Mouse (Mus musculus) heart, embryonic 15.5 days (tissue): ENCODE results near the gene Dgki. TPM values are rescaled to one million over a fixed set of nuclear protein-coding genes. Genes with fewer than 3 reads are reported as not detected.

Source experiments
- ATAC-seq: fragments of 200-750 bp; cut with Nextera tagmentation; replicated peaks from 2 replicates; pipeline ENCODE4 v1.8.0; 2017; ENCODE audit warnings: low read depth, moderate TSS enrichment; ENCODE audit not compliant: insufficient number of reproducible peaks, insufficient read depth, low FRiP score
- H3K27ac ChIP-seq: fragments of 300-500 bp; sonication (generic); 2 replicates; pipeline ENCODE4 v1.5.1; 2015; ENCODE audit warnings: mild to moderate bottlenecking, inconsistent platforms
- H3K27me3 ChIP-seq: fragments of 300-500 bp; sonication (generic); 2 replicates; pipeline ENCODE4 v1.6.1; 2015; ENCODE audit warnings: inconsistent platforms
- H3K36me3 ChIP-seq: fragments of 300-500 bp; sonication (generic); 2 replicates; pipeline ENCODE4 v1.6.1; 2015; ENCODE audit warnings: mild to moderate bottlenecking, inconsistent platforms
- H3K4me1 ChIP-seq: fragments of 300-500 bp; sonication (generic); replicated peaks from 2 replicates; pipeline ENCODE4 v1.6.1; 2015; ENCODE audit warnings: inconsistent platforms
- H3K4me2 ChIP-seq: fragments of 300-500 bp; sonication (generic); 2 replicates; pipeline ENCODE4 v1.6.1; 2015; ENCODE audit warnings: inconsistent platforms, mild to moderate bottlenecking, moderate library complexity
- H3K4me3 ChIP-seq: fragments of 300-500 bp; sonication (generic); 2 replicates; pipeline ENCODE4 v1.5.1; 2015; ENCODE audit warnings: mild to moderate bottlenecking, inconsistent platforms
- H3K9ac ChIP-seq: fragments of 300-500 bp; sonication (generic); 2 replicates; pipeline ENCODE4 v1.6.1; 2015; ENCODE audit warnings: mild to moderate bottlenecking, inconsistent platforms
- H3K9me3 ChIP-seq: fragments of 300-500 bp; sonication (generic); replicated peaks from 2 replicates; pipeline ENCODE4 v1.6.1; 2016; ENCODE audit warnings: inconsistent platforms
- WGBS: fragments of 180-500 bp; shearing (Covaris S2); methylation state at CpG from one replicate; pipeline ENCODE4 v1.1.7; 2015; ENCODE audit warnings: mixed read lengths; 5-methylcytosine and 5-hydroxymethylcytosine counted together
- polyA plus RNA-seq: library from polyadenylated mRNA; unstranded; fragments of >200 nt; fragmentation: Nextera tagmentation; extraction: Ambion mirVana; gene quantifications from 2 replicates; pipeline ENCODE4 v1.2.1, GENCODE M21; 2015

Dgki gene
- polyA plus RNA-seq, 1 experiment from 2014 or later = 0.48 TPM

DNA sequence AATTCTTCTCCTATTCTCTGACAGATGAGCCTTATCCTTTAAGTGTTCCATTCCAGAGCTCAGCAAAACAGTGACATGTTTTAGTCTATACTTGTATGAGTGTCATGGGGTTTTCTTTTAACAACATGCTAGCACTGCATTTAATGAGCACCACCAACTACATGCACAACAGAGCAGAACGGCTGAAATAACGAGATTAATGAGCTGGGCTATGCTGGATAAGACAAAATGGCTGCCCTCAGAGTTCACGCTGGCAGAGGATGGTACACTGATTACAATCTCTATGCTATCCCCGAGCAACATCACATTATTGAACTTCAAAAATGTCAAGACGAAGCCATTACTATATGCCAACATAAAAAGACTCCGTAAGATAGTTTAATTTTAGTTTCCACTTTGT lies 264.3 kb downstream of the Dgki start:
- ATAC-seq = no peak
- no peak overlapping the region for H3K4me3 ChIP-seq
- H3K36me3 ChIP-seq = no peaks in the 10 kb centered on the region
- no peak overlapping the region for H3K27ac ChIP-seq
- no peaks in the 10 kb centered on the region for H3K9me3 ChIP-seq
- H3K27me3 ChIP-seq = no peaks in the 10 kb centered on the region
- 89% methylated on average over 6 of the region's 6 CpGs for WGBS
- H3K4me1 ChIP-seq = peaks cover 27% of the 10 kb centered on the region
- H3K4me2 ChIP-seq = no peak overlapping the region
- H3K9ac ChIP-seq = no peak overlapping the region

DNA sequence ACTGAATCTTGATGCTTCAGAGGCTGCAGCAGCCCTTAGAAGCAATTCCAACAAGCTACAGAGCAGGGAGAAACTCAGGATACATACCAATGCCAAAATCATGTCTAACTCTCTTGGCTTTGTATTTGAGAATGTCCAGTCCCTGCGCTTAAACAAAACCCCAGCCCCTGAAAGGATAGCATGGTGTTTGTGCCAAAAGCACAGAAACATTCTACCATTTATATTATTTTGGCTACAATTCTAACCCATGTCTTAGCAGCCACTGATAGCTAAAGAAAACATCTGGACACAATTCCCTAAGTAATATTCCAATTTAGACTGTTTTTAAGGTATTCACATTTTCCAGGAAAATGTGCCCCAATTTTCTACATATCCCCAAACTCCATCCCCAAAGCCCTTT lies 269.0 kb downstream of the Dgki start:
- Histone ChIP-seq H3K36me3 (no peaks in the 10 kb centered on the region), H3K4me1 (peaks cover 2% of the 10 kb centered on the region; the same call in 1 of the 2 replicates), H3K27ac (peak overlapping the region; percentile 63), H3K4me3 (no peak overlapping the region), H3K27me3 (no peaks in the 10 kb centered on the region), H3K9me3 (no peaks in the 10 kb centered on the region), H3K9ac (no peak overlapping the region), H3K4me2 (no peak overlapping the region)
- no peak; the same call in 1 of the 2 replicates for ATAC-seq
- WGBS = 60% methylated on average over 1 of the region's 1 CpGs

DNA sequence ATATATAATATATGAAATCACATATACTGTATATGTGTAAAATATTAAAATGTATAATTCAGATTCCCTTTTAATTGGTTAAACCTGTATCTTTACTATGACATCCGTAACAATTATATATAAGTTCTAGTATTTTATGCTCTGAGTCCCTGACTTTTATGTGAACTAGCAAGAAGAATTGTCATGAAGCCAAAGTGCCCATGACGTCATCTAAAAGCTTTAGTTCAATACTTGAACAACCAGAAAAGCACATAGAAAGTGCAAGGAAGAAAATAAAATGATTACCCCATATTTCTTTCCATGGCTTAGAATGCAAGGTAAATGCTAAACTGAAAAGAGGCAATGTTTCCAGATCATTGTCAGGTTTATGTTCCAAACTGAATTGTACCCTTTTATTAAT lies 269.6 kb downstream of the Dgki start:
- Histone ChIP-seq H3K9ac (no peak overlapping the region), H3K4me3 (no peak overlapping the region), H3K4me2 (no peak overlapping the region), H3K27ac (peak overlapping the region; percentile 63), H3K4me1 (peaks cover 2% of the 10 kb centered on the region; the same call in 1 of the 2 replicates), H3K9me3 (no peaks in the 10 kb centered on the region), H3K36me3 (no peaks in the 10 kb centered on the region), H3K27me3 (no peaks in the 10 kb centered on the region)
- no peak for ATAC-seq
- 68% methylated on average over 2 of the region's 2 CpGs for WGBS

DNA sequence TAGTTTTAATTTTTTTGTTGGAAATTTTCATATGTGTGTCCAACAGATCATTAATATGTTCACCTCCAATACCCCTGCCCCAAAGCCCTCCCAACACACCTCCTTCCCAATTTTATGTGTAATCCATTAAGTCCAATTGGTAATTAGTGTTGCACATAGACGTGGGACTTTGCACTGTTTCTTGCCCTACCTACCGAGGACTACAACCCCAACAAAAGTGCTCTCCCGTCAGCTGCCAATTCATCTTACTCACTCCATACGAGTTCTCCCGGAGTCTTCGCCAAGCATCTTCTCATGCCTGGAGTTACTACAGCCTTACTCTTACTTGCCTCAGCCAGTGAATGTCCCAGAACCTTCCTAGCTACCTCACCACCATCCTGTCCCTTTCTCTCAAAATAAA lies 271.1 kb downstream of the Dgki start:
- Histone ChIP-seq H3K4me3 (no peak overlapping the region), H3K36me3 (no peaks in the 10 kb centered on the region), H3K27ac (no peak overlapping the region), H3K4me2 (no peak overlapping the region), H3K27me3 (no peaks in the 10 kb centered on the region), H3K4me1 (peaks cover 2% of the 10 kb centered on the region; the same call in 1 of the 2 replicates), H3K9ac (no peak overlapping the region), H3K9me3 (no peaks in the 10 kb centered on the region)
- ATAC-seq = no peak
- WGBS = 86% methylated on average over 6 of the region's 6 CpGs

DNA sequence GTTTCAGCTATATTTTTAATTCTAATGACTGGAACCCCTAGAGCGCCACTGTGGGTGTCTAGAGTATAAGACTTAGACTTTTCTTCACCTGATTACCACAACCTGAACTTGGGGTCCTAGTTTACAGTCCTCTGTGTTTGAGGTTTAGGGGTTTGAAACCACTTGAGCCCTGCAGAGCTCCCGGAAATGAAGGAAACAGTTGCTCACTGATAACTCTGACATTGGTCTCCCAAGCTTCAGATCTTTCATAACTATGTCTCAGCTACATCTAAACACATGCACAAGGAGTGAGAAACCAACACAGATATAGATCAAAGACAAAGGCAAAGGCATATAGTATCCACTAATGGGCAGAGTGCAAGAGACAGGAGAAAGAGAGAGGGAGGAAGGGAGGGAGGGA lies 271.7 kb downstream of the Dgki start:
- WGBS = 86% methylated on average over 2 of the region's 2 CpGs

DNA sequence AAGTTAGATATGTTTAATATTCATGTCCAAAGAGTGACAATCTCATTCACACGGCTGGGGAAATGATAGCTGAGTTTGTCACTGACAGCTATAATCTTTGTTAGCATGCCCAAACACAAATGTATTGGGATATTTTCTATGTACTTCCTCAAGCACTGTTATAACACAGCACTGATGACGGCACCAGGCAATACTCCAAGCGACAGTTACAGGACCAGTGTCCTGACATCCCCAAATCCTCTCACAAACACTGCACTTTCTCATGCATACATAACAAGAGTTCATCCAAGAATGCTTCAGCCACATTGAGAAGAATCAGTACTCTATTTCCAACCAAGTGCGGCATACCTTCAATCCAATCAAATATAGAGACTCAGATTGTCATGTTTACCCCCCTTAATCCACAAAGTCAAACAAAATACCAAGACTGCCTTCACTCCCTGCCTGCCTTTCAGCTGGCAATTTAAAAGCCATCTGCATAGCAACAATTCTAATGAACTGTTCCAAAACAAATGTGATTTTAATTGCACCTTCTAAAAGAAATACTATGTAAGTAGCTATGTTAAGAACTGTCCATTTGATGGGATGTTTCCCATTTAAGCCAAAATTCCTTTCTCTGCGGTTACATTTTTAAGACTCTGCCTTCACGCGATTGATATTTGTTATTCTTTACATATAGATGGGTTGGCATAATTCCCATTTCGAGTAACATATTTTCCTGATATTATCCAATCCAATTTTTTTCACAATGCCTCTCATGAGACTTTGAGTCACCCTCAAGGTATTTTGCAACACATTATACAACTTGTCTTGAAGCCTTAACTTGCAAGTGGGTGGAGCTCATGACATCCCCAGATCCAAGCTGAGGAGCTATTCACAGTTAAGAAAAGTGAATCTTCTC lies 273.4 kb downstream of the Dgki start:
- Histone ChIP-seq H3K9ac (no peak overlapping the region), H3K4me2 (no peak overlapping the region), H3K4me1 (no peaks in the 10 kb centered on the region), H3K36me3 (no peaks in the 10 kb centered on the region), H3K9me3 (no peaks in the 10 kb centered on the region), H3K27ac (peak overlapping the region; percentile 54), H3K4me3 (no peak overlapping the region), H3K27me3 (no peaks in the 10 kb centered on the region)
- WGBS = 66% methylated on average over 8 of the region's 8 CpGs
- no peak for ATAC-seq

More for the DNA sequence above, 271.7 kb downstream of the Dgki start:
- Histone ChIP-seq H3K9ac (no peak overlapping the region), H3K4me1 (peaks cover 2% of the 10 kb centered on the region; the same call in 1 of the 2 replicates), H3K4me3 (no peak overlapping the region), H3K27me3 (no peaks in the 10 kb centered on the region), H3K27ac (no peak overlapping the region), H3K4me2 (no peak overlapping the region), H3K9me3 (no peaks in the 10 kb centered on the region), H3K36me3 (no peaks in the 10 kb centered on the region)
- ATAC-seq = no peak

DNA sequence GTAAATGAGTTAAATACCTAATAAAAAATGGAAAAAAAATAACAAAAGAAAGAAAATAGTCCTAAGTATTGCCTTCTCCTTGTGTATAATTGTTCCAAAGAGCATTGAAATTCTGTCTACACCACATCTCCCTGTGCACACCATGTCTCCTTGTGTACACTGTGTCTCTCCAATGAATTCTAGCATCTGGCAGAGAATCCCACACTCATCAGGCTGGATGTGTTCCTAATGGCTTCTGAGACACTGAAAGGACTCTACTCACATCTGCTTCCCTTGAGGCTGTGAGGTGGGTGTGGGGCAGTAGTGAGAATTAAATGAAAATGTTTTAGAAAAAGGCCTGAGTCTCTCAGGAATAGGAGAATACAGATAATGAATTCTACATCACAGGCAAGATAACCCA lies 283.9 kb downstream of the Dgki start:
- Histone ChIP-seq H3K4me3 (no peak overlapping the region), H3K27ac (0 out of 2 replicates have a peak overlapping the region, but pooled peaks have one; percentile 37), H3K4me1 (peaks cover 5% of the 10 kb centered on the region; the same call in 1 of the 2 replicates), H3K9me3 (no peaks in the 10 kb centered on the region), H3K36me3 (no peaks in the 10 kb centered on the region), H3K9ac (no peak overlapping the region), H3K4me2 (no peak overlapping the region), H3K27me3 (no peaks in the 10 kb centered on the region)
- no peak for ATAC-seq

DNA sequence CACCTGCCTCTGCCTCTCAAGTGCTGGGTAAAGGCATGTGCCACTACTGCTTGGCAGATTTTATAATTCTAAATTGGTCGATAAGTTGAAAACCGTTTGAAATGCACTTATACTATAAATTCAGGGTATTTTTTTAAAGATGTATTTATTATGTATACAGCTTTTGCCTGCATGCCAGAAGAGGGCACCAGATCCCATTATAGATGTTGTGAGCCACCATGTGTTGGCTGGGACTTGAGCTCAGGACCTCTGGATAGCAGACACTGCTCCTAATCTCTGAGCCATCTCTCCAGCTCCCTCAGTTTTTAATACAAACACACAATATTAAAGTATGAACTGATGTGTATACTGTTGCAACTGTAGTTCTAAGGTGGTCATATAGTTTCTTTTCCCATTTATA lies 288.4 kb downstream of the Dgki start:
- H3K9ac ChIP-seq = no peak overlapping the region
- peaks cover 5% of the 10 kb centered on the region; the same call in 1 of the 2 replicates for H3K4me1 ChIP-seq
- 74% methylated on average over 2 of the region's 2 CpGs for WGBS
- no peaks in the 10 kb centered on the region for H3K9me3 ChIP-seq
- ATAC-seq = no peak
- H3K4me2 ChIP-seq = no peak overlapping the region
- H3K4me3 ChIP-seq = no peak overlapping the region
- no peaks in the 10 kb centered on the region for H3K36me3 ChIP-seq
- no peaks in the 10 kb centered on the region for H3K27me3 ChIP-seq
- H3K27ac ChIP-seq = no peak overlapping the region

DNA sequence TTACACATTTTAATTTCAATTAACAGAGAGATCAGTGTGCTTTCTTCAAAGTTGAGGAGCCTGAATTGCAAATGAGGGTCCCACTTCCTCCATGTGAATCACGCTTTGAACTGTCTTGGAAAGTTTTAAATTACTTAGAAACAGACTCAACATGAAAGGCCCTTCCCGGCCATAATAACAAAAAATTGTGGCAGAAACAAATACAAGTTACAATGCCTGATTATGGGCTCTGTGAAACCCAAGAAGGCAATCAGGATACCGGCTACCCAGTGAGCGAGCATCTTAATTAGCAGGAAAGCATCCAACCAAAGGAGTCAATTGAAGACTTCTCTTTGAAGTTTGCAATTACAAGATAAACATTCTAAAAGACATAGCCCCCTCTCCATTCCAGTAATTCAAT lies 292.4 kb downstream of the Dgki start:
- H3K9ac ChIP-seq = no peak overlapping the region
- no peak overlapping the region for H3K4me3 ChIP-seq
- H3K4me2 ChIP-seq = no peak overlapping the region
- WGBS = 66% methylated on average over 4 of the region's 4 CpGs
- no peak overlapping the region for H3K27ac ChIP-seq
- H3K36me3 ChIP-seq = no peaks in the 10 kb centered on the region
- no peak for ATAC-seq
- no peaks in the 10 kb centered on the region for H3K9me3 ChIP-seq
- no peaks in the 10 kb centered on the region for H3K27me3 ChIP-seq
- peaks cover 1% of the 10 kb centered on the region; the same call in 1 of the 2 replicates for H3K4me1 ChIP-seq

DNA sequence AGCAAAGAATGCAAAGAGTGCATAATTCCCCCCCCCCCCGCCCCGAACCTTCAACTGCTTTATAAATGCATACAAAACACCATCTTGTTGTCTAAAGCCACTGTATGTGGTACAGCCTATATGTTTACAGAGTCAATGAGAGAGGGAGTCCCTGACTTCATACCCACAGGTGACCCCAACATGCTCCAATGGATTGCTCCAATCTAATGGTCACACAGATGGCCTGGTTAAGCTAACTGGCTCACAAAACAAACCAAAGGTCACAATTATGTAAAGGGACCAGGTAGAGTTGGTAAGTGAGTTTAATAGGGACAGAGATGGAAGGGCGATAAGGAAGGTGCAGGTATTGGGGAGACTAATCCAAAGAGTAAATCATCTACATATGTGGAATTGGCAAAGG lies 295.1 kb downstream of the Dgki start:
- Histone ChIP-seq H3K9ac (no peak overlapping the region), H3K9me3 (no peaks in the 10 kb centered on the region), H3K4me3 (no peak overlapping the region), H3K4me1 (no peaks in the 10 kb centered on the region), H3K27me3 (no peaks in the 10 kb centered on the region), H3K4me2 (no peak overlapping the region), H3K36me3 (no peaks in the 10 kb centered on the region), H3K27ac (no peak overlapping the region)
- 87% methylated on average over 3 of the region's 3 CpGs for WGBS
- ATAC-seq = no peak

DNA sequence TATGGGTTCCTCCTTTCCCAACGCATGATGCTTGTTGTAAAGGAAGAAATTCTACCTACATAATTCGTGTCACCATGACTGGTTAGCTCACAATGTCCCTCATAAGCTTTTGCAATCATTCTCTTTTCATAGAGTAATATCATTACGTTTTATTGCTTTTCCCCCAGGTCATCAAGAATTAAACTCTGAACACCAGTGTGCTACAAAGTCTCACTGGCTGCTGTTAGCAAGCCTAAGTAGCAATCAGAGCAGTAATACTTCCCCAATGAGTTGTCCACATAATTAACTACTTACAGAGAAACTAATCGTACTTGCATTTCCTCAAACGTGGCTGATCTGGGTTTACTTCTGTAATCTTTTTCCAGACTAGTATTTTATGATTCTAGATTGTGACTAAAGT lies 296.7 kb downstream of the Dgki start:
- ATAC-seq = no peak
- Histone ChIP-seq H3K4me2 (no peak overlapping the region), H3K27me3 (no peaks in the 10 kb centered on the region), H3K9ac (no peak overlapping the region), H3K4me1 (no peaks in the 10 kb centered on the region), H3K4me3 (no peak overlapping the region), H3K27ac (no peak overlapping the region), H3K36me3 (no peaks in the 10 kb centered on the region), H3K9me3 (no peaks in the 10 kb centered on the region)
- 77% methylated on average over 5 of the region's 5 CpGs for WGBS

DNA sequence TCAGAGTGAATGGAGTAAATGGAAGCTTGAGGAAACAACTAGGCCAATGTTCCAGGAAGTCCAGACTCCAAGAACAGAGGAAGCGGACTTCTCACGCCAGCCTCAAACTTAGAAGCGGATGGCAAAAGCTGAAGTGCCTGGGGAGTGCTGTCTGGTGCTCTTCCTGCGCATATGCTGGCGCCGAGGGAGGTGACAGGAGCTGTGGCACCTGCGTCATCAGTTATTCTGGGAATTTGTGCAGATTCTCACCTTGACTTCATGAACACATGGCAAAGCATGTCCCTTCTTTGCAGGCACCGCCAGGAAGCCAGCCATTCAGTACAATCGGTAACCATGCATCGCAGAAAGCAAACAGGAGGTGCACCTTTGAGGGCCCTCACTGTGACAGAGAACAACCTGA lies 301.0 kb downstream of the Dgki start:
- Histone ChIP-seq H3K4me3 (no peak overlapping the region), H3K27me3 (no peaks in the 10 kb centered on the region), H3K9ac (no peak overlapping the region), H3K27ac (no peak overlapping the region), H3K9me3 (no peaks in the 10 kb centered on the region), H3K4me2 (no peak overlapping the region), H3K4me1 (no peaks in the 10 kb centered on the region), H3K36me3 (no peaks in the 10 kb centered on the region)
- no peak for ATAC-seq
- 80% methylated on average over 10 of the region's 10 CpGs for WGBS
